In the genomic region with DNA sequence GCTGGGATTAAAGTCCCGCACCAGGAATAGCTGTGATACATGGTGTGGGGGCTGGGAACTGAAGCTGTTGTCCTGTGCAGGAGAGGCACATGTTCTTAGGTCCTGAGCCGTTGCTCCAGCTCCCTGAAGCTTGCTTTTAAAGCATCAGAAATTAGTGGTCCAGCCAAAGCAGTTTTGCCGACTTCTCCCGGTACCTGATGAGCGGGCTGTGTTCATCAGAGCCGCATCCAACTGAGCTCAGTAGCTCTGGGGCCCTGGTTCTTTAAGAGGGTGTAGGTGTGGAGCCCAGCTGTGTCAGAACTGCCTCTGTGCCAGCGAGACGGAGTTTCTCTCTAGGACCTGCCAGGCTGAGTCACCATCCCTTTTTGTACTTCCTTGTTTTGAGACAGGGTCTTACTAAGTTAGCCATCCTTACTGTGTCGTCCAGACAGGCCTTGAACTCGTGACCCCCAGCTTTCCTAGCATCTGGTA, we compare ENCODE assay signal across 14 mouse cellular contexts. TPM values are rescaled to one million over a fixed set of nuclear protein-coding genes. Genes with fewer than 3 reads are reported as not detected.
DNase-seq lines count a peak whose midpoint lies in the region; ATAC-seq and TF ChIP-seq lines count a peak whose summit lies in the region.
"Had no signal": no experiment of that assay in that cellular context is flagged by ENCODE, and none has a peak within 500 bp of the region (broad histone marks: within the 10 kb centered on the region; RNA-seq: fewer than 3 reads in every experiment).

No protein-coding gene starts in this region.

- intact Hi-C loops in heart, adult 2 months (cut with DNase I): no loop called here

- 74% methylated on average over 10 of the region's 10 CpGs for WGBS in heart, embryonic 12.5 days
- WGBS in heart, adult 2 months: 73% methylated on average over 10 of the region's 10 CpGs

- no peak overlapping the region for H3K9ac ChIP-seq in heart, embryonic 12.5 days
- H3K9ac ChIP-seq in heart, adult 2 months (ENCODE audit: low read depth, low read length): no peak overlapping the region
- H3K9ac ChIP-seq in ES-Bruce4 (ENCODE audit: low read depth, poor library complexity, severe bottlenecking): no peak overlapping the region

- TF ChIP-seq CTCF in heart, adult 2 months (IDR thresholded peaks at IDR 0.05): no peak
- TF ChIP-seq CTCF in ES-Bruce4 (IDR thresholded peaks at IDR 0.05; ENCODE audit: low read depth, low read length): no peak

- H3K79me2 ChIP-seq in heart, adult 2 months (replicated peaks; ENCODE audit: control insufficient read depth, insufficient read depth, low read length): no peaks in the 10 kb centered on the region

- H3K4me3 ChIP-seq in heart, embryonic 12.5 days: no peak overlapping the region
- H3K4me3 ChIP-seq in heart, adult 2 months: no peak overlapping the region
- no peak overlapping the region for H3K4me3 ChIP-seq in ES-Bruce4 (ENCODE audit: low read depth, low read length)
- H3K4me3 ChIP-seq: erythroblast, embryonic 14.5 days; left cerebral cortex, adult 2 months had no signal

- no peak overlapping the region for H3K27ac ChIP-seq in heart, embryonic 12.5 days (ENCODE audit: poor library complexity, severe bottlenecking)
- H3K27ac ChIP-seq in heart, adult 2 months: no peak overlapping the region
- peak overlapping the region; percentile 20; the same call in 1 of the 2 replicates for H3K27ac ChIP-seq in ES-Bruce4 (ENCODE audit: insufficient read depth, low read length)
- H3K27ac ChIP-seq: left cerebral cortex, adult 2 months had no signal

- TF ChIP-seq EP300 in heart, adult 2 months (IDR thresholded peaks at IDR 0.05; ENCODE audit: insufficient read depth, low read depth, low read length): no peak
- TF ChIP-seq EP300 in ES-Bruce4 (IDR thresholded peaks at IDR 0.05; ENCODE audit: insufficient read depth, low read depth, low read length): no peak

- DNase-seq in heart, adult 2 months: no peak
- peak; percentile 46 for DNase-seq in 3T3-L1 (ENCODE audit: low read depth, low spot score)
- DNase-seq in ovary, postnatal 10 days (ENCODE audit: low spot score): no peak
- DNase-seq: gastrocnemius, postnatal 36 days; kidney, postnatal 25 days; thymus, postnatal 36 days had no signal

- H3K4me2 ChIP-seq in heart, embryonic 12.5 days: no peak overlapping the region

- no peaks in the 10 kb centered on the region for H3K4me1 ChIP-seq in heart, embryonic 12.5 days (replicated peaks)
- no peaks in the 10 kb centered on the region for H3K4me1 ChIP-seq in heart, adult 2 months (ENCODE audit: control insufficient read depth, insufficient read depth, low read length)
- H3K4me1 ChIP-seq in ES-Bruce4 (ENCODE audit: control insufficient read depth, insufficient read depth, low read length): peaks cover 3% of the 10 kb centered on the region

- no peaks in the 10 kb centered on the region for H3K9me3 ChIP-seq in heart, embryonic 12.5 days (replicated peaks)
- H3K9me3 ChIP-seq in ES-Bruce4 (replicated peaks; ENCODE audit: control insufficient read depth, insufficient read depth, low read length, poor library complexity, severe bottlenecking): no peaks in the 10 kb centered on the region

- H3K36me3 ChIP-seq in heart, embryonic 12.5 days: peaks cover 45% of the 10 kb centered on the region
- no peaks in the 10 kb centered on the region for H3K36me3 ChIP-seq in heart, adult 2 months (ENCODE audit: control insufficient read depth, insufficient read depth, low read length)
- H3K36me3 ChIP-seq in ES-Bruce4 (ENCODE audit: control insufficient read depth, insufficient read depth, low read length, poor library complexity, severe bottlenecking): no peaks in the 10 kb centered on the region

- 0 out of 2 replicates have a peak, but pooled peaks have one; percentile 25 for ATAC-seq in heart, embryonic 12.5 days (ENCODE audit: insufficient number of reproducible peaks, low FRiP score)
- peak; percentile 84 for ATAC-seq in megakaryocyte, adult 5-6 weeks (ENCODE audit: poor library complexity, severe bottlenecking)
- ATAC-seq in inflammation-experienced regulatory T-cells, adult 6 months: no peak
- ATAC-seq: hindbrain, embryonic 16.5 days; midbrain, embryonic 16.5 days had no signal

- no peaks in the 10 kb centered on the region for H3K27me3 ChIP-seq in heart, embryonic 12.5 days (replicated peaks)
- no peaks in the 10 kb centered on the region for H3K27me3 ChIP-seq in heart, adult 2 months (ENCODE audit: control insufficient read depth, insufficient read depth, low read length)
- H3K27me3 ChIP-seq in ES-Bruce4 (ENCODE audit: control insufficient read depth, insufficient read depth, low read length, poor library complexity, severe bottlenecking): no peaks in the 10 kb centered on the region

- TF ChIP-seq POLR2A in heart, adult 2 months (IDR thresholded peaks at IDR 0.05; ENCODE audit: insufficient read depth, low read depth, low read length): no peak
- no peak for TF ChIP-seq POLR2A in ES-Bruce4 (IDR thresholded peaks at IDR 0.05; ENCODE audit: insufficient read depth, low read length)

RNA-seq across cellular contexts. Expression of gene As3mt, which starts 8.2 kb away (rescaled TPM):
- polyA plus RNA-seq in heart, embryonic 12.5 days (2016; fragmentation: Nextera tagmentation; extraction: Ambion mirVana): 50.3 and 51.3 TPM in 2 replicates
- 10 to 100 TPM; 86.2 to 99.2 TPM for total RNA-seq in heart, adult 2 months (2021)
- polyA plus RNA-seq in heart, adult 2 months (2012; rRNA removed): 33.2 and 63.7 TPM in 2 replicates
- 2.6 and 2.9 TPM in 2 replicates for polyA plus RNA-seq in ES-Bruce4 (2011; ENCODE audit: insufficient read depth, insufficient read length, low read depth, missing spikeins)
- 10.5 and 11.1 TPM in 2 replicates for total RNA-seq in megakaryocyte, adult 5-6 weeks (2015)
- total RNA-seq in megakaryocyte, adult 5-6 weeks (2017): 20.5 and 21.0 TPM in 2 replicates
- polyA plus RNA-seq in inflammation-experienced regulatory T-cells, adult 6 months (2017; shearing (Covaris generic)): 10 to 100 TPM in 2 of 3 experiments, 1 to 10 TPM in 1; 2.8 to 12.8 (median 12.7) TPM

RNA-seq across cellular contexts. Expression of gene Borcs7, which starts 9.3 kb away (rescaled TPM):
- polyA plus RNA-seq in heart, embryonic 12.5 days (2016; fragmentation: Nextera tagmentation; extraction: Ambion mirVana): 16.3 and 17.0 TPM in 2 replicates
- 1 to 10 TPM; 7.1 to 7.8 TPM for total RNA-seq in heart, adult 2 months (2021)
- polyA plus RNA-seq in heart, adult 2 months (2012; rRNA removed): 4.7 and 8.7 TPM in 2 replicates
- polyA plus RNA-seq in ES-Bruce4 (2011; ENCODE audit: insufficient read depth, insufficient read length, low read depth, missing spikeins): 2.5 and 3.6 TPM in 2 replicates
- 12.7 TPM in 2 replicates for total RNA-seq in megakaryocyte, adult 5-6 weeks (2015)
- total RNA-seq in megakaryocyte, adult 5-6 weeks (2017): 4.7 and 6.2 TPM in 2 replicates
- 10 to 100 TPM in 1 of 3 experiments, 1 to 10 TPM in 2; 6.0 to 10.8 (median 8.0) TPM for polyA plus RNA-seq in inflammation-experienced regulatory T-cells, adult 6 months (2017; shearing (Covaris generic))

RNA-seq across cellular contexts. Expression of gene Cyp17a1, which starts 26.1 kb away (rescaled TPM):
- polyA plus RNA-seq in heart, embryonic 12.5 days (2016; fragmentation: Nextera tagmentation; extraction: Ambion mirVana): 0.86 and 1.3 TPM in 2 replicates
- not detected for total RNA-seq in heart, adult 2 months (2021)
- 0.12 TPM in 1 of 2 replicates, not detected in the other for polyA plus RNA-seq in heart, adult 2 months (2012; rRNA removed)
- polyA plus RNA-seq in ES-Bruce4 (2011; ENCODE audit: insufficient read depth, insufficient read length, low read depth, missing spikeins): not detected in 2 replicates
- total RNA-seq in megakaryocyte, adult 5-6 weeks (2015): not detected in 2 replicates
- total RNA-seq in megakaryocyte, adult 5-6 weeks (2017): not detected in 2 replicates
- polyA plus RNA-seq in inflammation-experienced regulatory T-cells, adult 6 months (2017; shearing (Covaris generic)): under 1 TPM in 1 of 3 experiments, not detected in 2; 0.52 TPM
- total RNA-seq: gastrocnemius, postnatal 36 days; left cerebral cortex, adult 2 months had no signal
- polyA plus RNA-seq: erythroblast, embryonic 14.5 days; hindbrain, embryonic 16.5 days; midbrain, embryonic 16.5 days had no signal
